Mouse (Mus musculus): ENCODE results near the gene Sorcs2. TPM values are rescaled to one million over a fixed set of nuclear protein-coding genes. Genes with fewer than 3 reads are reported as not detected.

Sorcs2 gene
- polyA plus RNA-seq, 1 experiment = 24.9 TPM

DNA sequence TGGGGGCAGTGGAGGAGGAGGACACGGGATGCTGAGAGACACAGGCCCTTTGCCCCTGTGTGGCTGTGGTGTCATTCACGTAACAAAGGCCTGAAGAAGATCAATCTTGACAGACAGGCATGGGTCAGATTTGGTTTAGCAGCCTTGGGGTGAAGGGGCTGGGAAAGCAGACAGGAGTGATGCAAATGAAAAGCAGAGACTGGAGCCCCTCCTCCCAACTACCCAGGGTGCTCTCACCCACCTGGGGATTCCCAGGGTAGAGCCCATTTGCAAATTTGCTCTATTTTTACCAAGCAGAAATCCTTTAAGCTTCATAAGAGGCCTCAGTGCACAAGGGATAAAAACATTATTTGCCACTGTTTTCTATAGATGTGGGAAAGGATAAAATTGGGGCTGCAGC is 253.4 kb downstream of the Sorcs2 start:
- no peaks in the 10 kb centered on the region for H3K4me1 ChIP-seq (ENCODE audit: control insufficient read depth, insufficient read depth, insufficient read length, low read length)
- H3K4me3 ChIP-seq (ENCODE audit: insufficient read depth, low read depth, low read length) = no peak overlapping the region
- no peak overlapping the region for H3K27ac ChIP-seq (replicated peaks; ENCODE audit: low read depth, low read length)

DNA sequence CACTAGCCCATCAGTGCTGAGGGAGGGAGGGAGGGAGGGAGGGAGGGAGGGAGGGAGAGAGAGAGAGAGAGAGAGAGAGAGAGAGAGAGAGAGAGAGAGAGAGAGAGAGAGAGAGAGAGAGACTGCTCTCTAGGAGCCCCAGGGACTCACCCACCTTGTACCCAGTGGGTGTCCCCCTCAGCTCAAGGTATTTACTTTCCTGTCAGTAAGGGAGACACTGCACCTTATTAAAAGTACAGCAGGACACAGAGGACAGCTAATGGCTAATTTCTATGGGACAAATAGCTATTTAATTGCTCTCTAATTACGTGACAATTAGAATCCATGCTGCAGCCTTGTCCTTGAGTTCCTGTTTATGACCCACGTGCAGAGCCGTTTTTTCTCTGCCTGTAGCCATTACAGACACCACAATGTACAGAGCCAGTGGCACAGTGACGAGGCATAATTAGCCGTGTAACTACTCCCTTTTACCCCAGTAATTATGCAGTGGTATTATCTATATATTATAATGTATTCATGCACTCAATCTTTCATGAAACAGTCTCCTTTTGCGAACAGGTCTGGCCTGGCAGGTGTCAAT is 256.2 kb downstream of the Sorcs2 start:
- no peaks in the 10 kb centered on the region for H3K4me1 ChIP-seq (ENCODE audit: control insufficient read depth, insufficient read depth, insufficient read length, low read length)
- no peak overlapping the region for H3K4me3 ChIP-seq (ENCODE audit: insufficient read depth, low read depth, low read length)
- no peak overlapping the region for H3K27ac ChIP-seq (replicated peaks; ENCODE audit: low read depth, low read length)

DNA sequence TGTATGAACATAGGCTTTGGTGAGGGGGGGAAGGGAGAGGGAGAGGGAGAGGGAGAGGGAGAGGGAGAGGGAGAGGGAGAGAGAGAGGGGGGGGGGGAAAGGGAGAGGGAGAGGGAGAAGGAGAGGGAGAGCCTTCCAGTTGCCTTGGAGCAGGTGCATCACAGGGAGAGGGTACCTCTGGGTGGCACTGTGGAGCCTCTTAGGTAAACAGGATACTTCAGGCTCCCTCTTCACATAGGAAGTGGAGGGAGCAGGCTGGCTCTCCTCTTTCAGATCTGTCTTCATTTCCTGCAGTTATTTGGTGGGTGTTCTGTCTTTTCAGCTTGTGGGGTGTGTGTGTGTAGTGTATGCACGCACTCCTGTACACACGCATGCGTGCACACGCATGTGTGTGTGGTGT is 256.8 kb downstream of the Sorcs2 start:
- Histone ChIP-seq H3K4me1 (ENCODE audit: control insufficient read depth, insufficient read depth, insufficient read length, low read length) (no peaks in the 10 kb centered on the region), H3K27ac (replicated peaks; ENCODE audit: low read depth, low read length) (no peak overlapping the region), H3K4me3 (ENCODE audit: insufficient read depth, low read depth, low read length) (no peak overlapping the region)

DNA sequence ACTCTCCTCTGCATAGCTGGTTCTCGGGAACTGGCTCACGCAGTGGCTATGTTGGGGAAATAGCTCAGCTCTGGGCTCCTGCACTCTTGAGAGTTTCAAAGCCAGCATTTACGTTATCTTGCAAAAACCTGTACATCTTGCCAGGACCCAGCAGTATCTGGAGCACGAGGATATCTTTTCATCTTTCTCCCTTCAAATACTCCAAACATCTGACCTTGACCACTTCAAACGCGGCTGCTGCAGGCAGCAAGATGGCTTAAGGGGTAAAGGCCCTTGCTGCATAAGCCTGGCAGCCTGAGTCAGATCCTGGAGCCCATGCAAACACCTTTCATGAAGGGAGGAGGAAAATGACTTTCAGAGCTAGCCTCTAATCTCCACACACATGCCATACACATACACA is 258.2 kb downstream of the Sorcs2 start:
- H3K27ac ChIP-seq (replicated peaks; ENCODE audit: low read depth, low read length) = no peak overlapping the region
- H3K4me3 ChIP-seq (ENCODE audit: insufficient read depth, low read depth, low read length) = no peak overlapping the region
- no peaks in the 10 kb centered on the region for H3K4me1 ChIP-seq (ENCODE audit: control insufficient read depth, insufficient read depth, insufficient read length, low read length)

DNA sequence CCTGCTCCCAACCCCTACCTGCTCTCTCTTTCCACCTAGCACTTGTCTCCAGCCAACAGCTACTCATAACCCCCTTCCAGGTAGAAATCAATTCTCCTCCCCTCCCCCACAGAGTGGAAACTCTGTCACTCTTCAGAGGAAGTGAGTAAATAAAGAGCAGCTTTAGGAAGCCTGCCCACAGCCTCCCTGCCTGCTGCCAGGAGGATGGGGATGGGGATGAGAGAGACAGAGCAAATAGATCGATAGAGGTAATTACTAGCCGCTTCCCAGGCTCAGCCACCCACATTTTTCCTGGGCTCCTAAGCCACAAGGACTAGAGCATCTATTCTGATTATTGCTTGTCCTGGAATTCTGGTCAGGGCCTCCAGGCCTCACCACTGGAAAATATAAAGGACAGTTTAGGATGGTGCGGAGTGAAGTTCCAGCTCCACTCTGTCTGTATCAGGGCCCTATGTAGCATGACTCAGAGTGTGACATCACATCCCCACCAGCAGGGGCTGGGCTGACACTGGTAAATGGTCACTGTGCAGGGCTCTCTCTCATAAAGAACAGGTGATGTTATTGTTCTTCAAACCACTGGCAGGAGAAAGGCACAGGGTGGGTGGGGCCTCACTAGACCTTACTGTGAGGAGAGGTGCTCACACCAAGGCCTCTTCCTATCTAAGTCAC is 261.9 kb downstream of the Sorcs2 start:
- Histone ChIP-seq H3K4me1 (ENCODE audit: control insufficient read depth, insufficient read depth, insufficient read length, low read length) (no peaks in the 10 kb centered on the region), H3K27ac (replicated peaks; ENCODE audit: low read depth, low read length) (no peak overlapping the region), H3K4me3 (ENCODE audit: insufficient read depth, low read depth, low read length) (no peak overlapping the region)

DNA sequence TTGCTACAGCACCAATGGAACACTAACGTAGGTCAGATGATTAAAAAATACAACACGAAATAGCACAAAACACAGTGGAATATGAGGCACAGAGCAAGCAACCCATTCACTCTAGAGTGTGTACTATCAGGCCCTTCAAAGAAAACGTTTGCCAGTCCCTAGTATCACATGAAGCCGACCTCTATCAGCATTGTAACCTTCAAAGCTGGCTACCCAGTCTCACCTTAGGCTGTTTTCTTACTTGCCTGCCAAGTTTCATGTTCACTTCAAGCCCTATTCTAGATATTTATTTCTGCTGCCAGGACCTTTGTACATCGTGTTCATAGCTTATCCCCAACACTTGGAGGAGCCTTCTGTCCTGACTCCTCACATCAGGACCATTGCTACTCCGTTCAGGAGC is 263.6 kb downstream of the Sorcs2 start:
- Histone ChIP-seq H3K27ac (replicated peaks; ENCODE audit: low read depth, low read length) (no peak overlapping the region), H3K4me1 (ENCODE audit: control insufficient read depth, insufficient read depth, insufficient read length, low read length) (no peaks in the 10 kb centered on the region), H3K4me3 (ENCODE audit: insufficient read depth, low read depth, low read length) (no peak overlapping the region)

DNA sequence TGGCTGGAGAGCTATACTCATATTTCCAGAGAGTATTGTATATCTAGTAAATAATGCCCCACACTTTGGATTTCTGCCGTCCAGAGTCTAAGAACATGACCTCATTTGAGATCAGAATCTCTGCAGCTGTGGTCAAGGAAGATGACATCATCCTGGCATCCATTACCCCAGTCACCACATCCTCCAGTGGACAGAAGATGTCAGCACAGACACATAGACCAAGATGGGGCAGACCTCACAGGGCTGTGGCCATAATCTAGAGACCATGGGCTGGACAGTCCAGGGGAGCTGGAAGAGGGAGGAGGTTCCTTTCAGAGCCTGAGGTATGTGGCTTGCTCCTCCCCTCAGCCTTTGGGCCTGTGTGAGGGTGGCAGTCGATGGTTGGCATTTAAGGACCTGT is 264.0 kb downstream of the Sorcs2 start:
- Histone ChIP-seq H3K4me3 (ENCODE audit: insufficient read depth, low read depth, low read length) (no peak overlapping the region), H3K4me1 (ENCODE audit: control insufficient read depth, insufficient read depth, insufficient read length, low read length) (no peaks in the 10 kb centered on the region), H3K27ac (replicated peaks; ENCODE audit: low read depth, low read length) (no peak overlapping the region)

DNA sequence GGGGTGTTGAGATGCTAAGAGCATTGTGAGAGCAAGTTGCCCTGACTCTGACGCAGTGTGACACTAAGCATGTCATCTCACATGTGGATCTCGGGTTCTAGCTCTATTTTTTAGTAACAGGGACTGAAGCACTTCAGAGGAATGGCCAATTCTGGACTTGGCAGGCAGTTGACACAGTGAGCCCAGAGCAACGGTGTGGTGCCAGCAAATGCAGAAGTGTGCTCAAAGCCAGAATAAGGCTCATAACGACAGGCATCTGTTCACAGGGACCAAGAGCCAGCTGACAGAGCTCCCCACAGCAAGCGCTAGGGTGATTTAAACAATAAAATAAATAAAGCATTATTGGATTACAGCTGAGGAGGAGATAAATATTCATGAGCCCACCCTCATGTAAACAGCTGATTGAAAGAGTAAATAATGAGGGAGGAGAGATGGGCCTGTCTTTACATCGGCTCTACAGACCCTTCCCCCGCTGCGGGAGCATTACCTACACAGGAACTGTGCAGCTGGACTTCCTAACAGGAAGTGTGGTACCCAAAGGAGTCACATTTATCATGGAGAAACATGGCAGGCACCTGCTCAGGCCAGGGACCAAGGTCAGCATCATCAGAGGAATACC is 267.4 kb downstream of the Sorcs2 start:
- Histone ChIP-seq H3K4me1 (ENCODE audit: control insufficient read depth, insufficient read depth, insufficient read length, low read length) (no peaks in the 10 kb centered on the region), H3K4me3 (ENCODE audit: insufficient read depth, low read depth, low read length) (no peak overlapping the region), H3K27ac (replicated peaks; ENCODE audit: low read depth, low read length) (no peak overlapping the region)

DNA sequence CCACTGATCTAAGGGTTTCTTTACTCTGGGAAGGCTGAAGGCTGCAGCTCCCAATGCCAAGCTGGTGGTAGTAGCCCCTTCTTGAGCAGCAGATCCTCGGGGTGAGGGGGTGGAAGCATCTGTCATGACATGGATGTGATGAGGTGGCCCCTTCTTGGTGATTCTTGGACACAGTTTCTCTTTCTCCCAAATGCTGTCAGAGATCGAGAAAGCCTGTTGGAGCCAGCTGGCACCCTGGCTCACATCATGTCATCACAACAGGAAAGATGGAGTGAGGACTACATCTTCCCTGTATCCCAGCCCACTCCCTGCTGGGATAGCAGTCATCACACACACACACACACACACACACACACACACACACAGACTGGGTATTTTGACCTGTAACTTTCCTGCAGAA is 268.3 kb downstream of the Sorcs2 start:
- H3K4me3 ChIP-seq (ENCODE audit: insufficient read depth, low read depth, low read length) = no peak overlapping the region
- no peak overlapping the region for H3K27ac ChIP-seq (replicated peaks; ENCODE audit: low read depth, low read length)
- no peaks in the 10 kb centered on the region for H3K4me1 ChIP-seq (ENCODE audit: control insufficient read depth, insufficient read depth, insufficient read length, low read length)

DNA sequence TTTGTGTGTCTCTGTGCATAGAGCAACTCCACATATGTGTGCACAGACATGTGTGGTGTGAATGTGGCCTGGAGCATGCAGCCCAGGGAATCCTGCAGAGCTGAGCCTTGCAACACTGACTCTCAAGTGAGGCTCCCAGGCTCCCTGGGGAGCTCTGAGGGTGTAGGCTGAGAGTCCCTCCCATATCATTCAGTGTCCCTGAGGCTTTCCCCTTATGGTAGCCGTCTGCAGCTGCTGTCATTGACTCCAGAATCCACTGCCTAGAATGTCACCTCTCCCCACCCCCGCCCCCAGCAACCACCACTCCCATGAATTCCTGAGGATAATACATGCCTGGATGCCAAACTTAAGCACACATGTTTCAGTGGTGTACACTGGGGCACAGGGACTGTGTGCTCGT is 269.4 kb downstream of the Sorcs2 start:
- Histone ChIP-seq H3K4me3 (ENCODE audit: insufficient read depth, low read depth, low read length) (no peak overlapping the region), H3K27ac (replicated peaks; ENCODE audit: low read depth, low read length) (no peak overlapping the region), H3K4me1 (ENCODE audit: control insufficient read depth, insufficient read depth, insufficient read length, low read length) (no peaks in the 10 kb centered on the region)

DNA sequence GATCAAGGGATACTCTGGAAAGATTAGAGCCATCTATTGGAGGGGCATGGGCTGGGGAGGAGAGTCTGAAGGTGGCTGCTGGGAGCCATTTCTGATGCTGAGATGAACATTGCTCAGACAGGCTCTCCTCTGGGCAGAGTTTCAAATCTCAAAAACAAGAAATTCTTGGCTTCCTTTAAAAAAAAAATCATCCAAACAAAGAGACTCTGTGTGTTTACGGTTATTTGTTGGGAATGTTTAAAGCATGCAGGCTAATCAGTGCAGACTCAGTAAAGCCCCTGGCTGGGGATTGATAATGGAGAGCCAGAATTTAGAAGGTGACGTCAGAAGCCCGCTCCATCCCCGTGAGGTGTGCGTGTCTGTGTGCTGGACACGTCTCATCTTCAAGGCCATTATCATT is 272.9 kb downstream of the Sorcs2 start:
- H3K4me3 ChIP-seq (ENCODE audit: insufficient read depth, low read depth, low read length) = no peak overlapping the region
- no peaks in the 10 kb centered on the region for H3K4me1 ChIP-seq (ENCODE audit: control insufficient read depth, insufficient read depth, insufficient read length, low read length)
- no peak overlapping the region for H3K27ac ChIP-seq (replicated peaks; ENCODE audit: low read depth, low read length)

DNA sequence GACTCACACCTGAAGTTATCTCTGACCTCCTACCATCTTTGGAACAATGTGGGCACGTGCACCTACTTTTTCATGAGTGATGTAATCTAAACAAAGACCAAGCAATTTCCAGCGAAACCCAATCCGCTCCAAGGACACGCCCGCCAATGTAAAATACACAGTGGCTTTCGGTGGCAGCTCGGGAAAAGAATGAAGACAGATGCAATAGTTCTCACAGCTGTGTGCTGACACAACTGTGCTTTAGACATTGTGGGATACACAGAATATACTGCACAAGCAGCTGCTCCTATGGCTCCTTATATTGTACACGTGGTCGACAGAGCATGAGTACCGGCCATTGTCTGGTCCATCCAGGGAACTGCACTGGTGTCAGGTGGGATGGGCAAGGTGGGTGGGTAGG is 275.0 kb downstream of the Sorcs2 start:
- no peak overlapping the region for H3K27ac ChIP-seq (replicated peaks; ENCODE audit: low read depth, low read length)
- no peak overlapping the region for H3K4me3 ChIP-seq (ENCODE audit: insufficient read depth, low read depth, low read length)
- no peaks in the 10 kb centered on the region for H3K4me1 ChIP-seq (ENCODE audit: control insufficient read depth, insufficient read depth, insufficient read length, low read length)

DNA sequence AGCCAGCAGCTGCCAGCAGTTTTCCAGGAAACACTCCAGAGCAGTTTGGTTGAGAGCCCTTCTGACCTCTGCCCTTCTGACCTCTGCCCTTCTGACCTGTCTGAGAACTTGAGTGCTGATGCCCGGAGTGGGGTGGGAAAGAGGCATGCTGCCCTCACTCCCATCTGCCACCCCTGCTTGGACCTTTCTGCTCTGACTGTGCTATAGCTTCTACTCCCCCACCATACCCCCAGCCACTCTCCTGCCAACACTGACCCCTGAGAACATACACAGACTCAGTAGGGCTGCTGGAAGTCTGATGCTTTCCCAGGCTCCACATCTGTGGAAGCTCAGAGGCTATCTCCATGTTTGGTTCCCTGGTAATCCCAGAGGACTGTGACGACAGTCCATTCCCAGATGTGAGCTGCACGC is 277.0 kb downstream of the Sorcs2 start:
- H3K27ac ChIP-seq (replicated peaks; ENCODE audit: low read depth, low read length) = no peak overlapping the region
- H3K4me3 ChIP-seq (ENCODE audit: insufficient read depth, low read depth, low read length) = no peak overlapping the region
- no peaks in the 10 kb centered on the region for H3K4me1 ChIP-seq (ENCODE audit: control insufficient read depth, insufficient read depth, insufficient read length, low read length)

DNA sequence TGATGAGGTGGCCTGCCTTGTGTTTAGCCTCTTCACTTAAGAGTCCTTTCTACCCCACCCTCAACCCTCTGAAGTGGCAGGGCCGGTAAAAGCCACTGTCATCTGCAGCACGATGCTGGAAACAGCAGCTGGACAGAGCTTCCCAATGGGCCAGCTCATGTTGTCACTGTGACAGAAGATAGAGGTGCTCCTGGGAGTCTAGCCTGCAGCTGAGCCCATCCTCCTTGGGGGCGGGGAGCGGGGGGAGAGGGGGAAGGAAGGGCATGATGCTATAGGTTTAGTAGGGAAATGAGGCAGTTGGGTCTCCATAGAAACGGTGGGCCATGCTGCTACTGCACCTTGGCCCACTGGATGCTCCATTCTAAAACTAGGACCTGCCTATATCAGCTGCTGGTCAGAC is 279.9 kb downstream of the Sorcs2 start:
- H3K4me3 ChIP-seq (ENCODE audit: insufficient read depth, low read depth, low read length) = no peak overlapping the region
- H3K4me1 ChIP-seq (ENCODE audit: control insufficient read depth, insufficient read depth, insufficient read length, low read length) = no peaks in the 10 kb centered on the region
- H3K27ac ChIP-seq (replicated peaks; ENCODE audit: low read depth, low read length) = no peak overlapping the region

DNA sequence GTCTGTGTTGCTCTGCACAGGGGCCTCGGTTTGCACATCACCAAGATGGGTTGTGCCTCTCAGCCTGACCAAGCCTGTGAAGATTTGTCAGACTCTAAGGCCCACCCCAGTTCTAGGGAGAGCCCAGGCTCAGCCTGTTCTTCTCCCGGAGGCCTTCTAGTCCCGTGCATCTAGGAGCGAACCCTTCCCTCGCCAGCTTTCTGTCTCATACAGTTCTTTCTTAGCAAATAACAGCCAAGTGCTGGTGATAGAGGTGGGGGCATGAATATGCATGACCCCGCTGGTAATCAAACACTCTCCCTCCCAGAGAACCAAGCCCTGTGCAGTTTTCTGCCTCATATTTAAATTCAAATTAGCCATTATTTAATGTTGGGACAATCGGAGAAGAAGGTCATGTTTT is 282.4 kb downstream of the Sorcs2 start:
- Histone ChIP-seq H3K4me3 (ENCODE audit: insufficient read depth, low read depth, low read length) (no peak overlapping the region), H3K4me1 (ENCODE audit: control insufficient read depth, insufficient read depth, insufficient read length, low read length) (no peaks in the 10 kb centered on the region), H3K27ac (replicated peaks; ENCODE audit: low read depth, low read length) (no peak overlapping the region)

DNA sequence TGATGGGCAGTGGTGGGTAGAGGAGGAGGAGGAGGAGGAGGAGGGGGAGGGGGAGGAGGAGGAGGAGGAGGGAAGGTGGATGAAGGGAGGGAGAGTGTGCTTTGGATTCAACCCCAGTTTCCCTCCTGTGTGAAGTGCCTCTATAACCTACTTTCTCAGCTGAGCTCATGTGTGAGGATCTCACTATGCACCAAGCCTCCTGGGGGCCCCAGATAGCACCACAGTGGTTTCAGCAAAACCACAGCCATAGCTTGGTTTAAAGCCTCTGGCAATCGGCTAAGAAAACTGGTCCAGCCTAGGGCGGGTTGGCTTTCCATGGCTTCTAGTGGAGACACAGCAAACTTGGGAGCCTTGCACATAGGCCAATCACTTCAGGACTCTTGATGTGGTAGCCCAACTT is 284.2 kb downstream of the Sorcs2 start:
- Histone ChIP-seq H3K4me1 (ENCODE audit: control insufficient read depth, insufficient read depth, insufficient read length, low read length) (no peaks in the 10 kb centered on the region), H3K27ac (replicated peaks; ENCODE audit: low read depth, low read length) (no peak overlapping the region), H3K4me3 (ENCODE audit: insufficient read depth, low read depth, low read length) (no peak overlapping the region)
